Mouse (Mus musculus): ENCODE measurements around the gene Espl1. TPM values are rescaled to one million over a fixed set of nuclear protein-coding genes. Genes with fewer than 3 reads are reported as not detected.

Gene Espl1
- polyA plus RNA-seq, 1 experiment from 2014 or later, result 4.7 TPM

DNA sequence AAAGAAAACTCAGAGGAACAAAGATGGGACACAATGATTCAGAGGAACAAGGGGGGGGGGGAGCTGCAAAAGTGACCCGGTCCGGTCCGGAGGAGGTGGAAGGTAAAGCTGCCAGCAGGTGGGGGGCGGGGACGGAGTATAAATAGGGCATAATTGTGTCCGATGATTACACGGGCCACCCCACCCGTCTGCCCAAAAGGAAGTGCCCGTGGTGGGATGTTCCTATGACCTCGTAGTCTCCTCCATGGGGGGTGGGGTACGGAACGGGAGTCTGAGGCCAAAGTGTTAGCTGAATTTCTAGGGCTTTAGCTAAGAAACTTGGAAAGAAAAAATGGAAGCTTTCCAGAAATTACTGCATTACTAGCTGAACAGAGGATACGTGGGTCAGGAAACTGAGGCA is 73.9 kb downstream of the Espl1 start:
- ATAC-seq, result no peak
- H3K27ac ChIP-seq (ENCODE audit: low read length), result no peak overlapping the region
- 23% methylated on average over 13 of the region's 13 CpGs for WGBS
- no peak overlapping the region for H3K4me3 ChIP-seq (ENCODE audit: low read depth, low read length)
- no peak overlapping the region for H3K4me2 ChIP-seq (ENCODE audit: low read length)
- no peaks in the 10 kb centered on the region for H3K36me3 ChIP-seq (ENCODE audit: control insufficient read depth, insufficient read depth, low read length)
- H3K9me3 ChIP-seq (replicated peaks; ENCODE audit: control insufficient read depth, low read length, poor library complexity, severe bottlenecking), result no peaks in the 10 kb centered on the region
- peaks cover 5% of the 10 kb centered on the region; the same call in 1 of the 2 replicates for H3K4me1 ChIP-seq (ENCODE audit: control insufficient read depth, insufficient read depth, low read length)
- H3K9ac ChIP-seq (ENCODE audit: low read depth, low read length), result no peak overlapping the region
- peaks cover 11% of the 10 kb centered on the region for H3K27me3 ChIP-seq (ENCODE audit: control insufficient read depth, insufficient read depth, low read depth, low read length)

DNA sequence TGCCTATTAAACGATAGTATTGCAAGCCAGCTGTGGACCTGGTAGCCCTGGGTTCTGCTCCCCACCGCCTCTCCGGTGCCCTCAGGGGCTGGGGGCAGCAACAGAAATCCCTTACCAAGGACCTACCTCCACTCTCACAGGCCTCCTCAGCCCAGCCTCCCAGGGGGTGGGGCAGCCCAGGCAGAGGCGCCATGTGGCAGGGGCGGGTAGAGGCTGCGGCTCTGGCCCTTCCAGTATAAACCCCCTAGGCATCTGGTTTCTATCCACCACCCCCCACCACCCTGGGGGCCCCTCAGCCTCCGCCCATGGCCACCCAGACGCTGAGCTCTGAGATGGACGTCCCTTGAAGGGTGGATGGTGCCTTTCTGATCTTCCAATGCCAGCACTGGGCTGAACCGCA is 74.7 kb downstream of the Espl1 start:
- ATAC-seq, result no peak
- H3K9ac ChIP-seq (ENCODE audit: low read depth, low read length), result no peak overlapping the region
- WGBS, result 7% methylated on average over 10 of the region's 10 CpGs

More for the DNA sequence above, 74.7 kb downstream of the Espl1 start:
- Histone ChIP-seq H3K36me3 (ENCODE audit: control insufficient read depth, insufficient read depth, low read length) (no peaks in the 10 kb centered on the region), H3K4me2 (ENCODE audit: low read length) (no peak overlapping the region), H3K27ac (ENCODE audit: low read length) (no peak overlapping the region), H3K9me3 (replicated peaks; ENCODE audit: control insufficient read depth, low read length, poor library complexity, severe bottlenecking) (no peaks in the 10 kb centered on the region), H3K27me3 (ENCODE audit: control insufficient read depth, insufficient read depth, low read depth, low read length) (peaks cover 6% of the 10 kb centered on the region), H3K4me3 (ENCODE audit: low read depth, low read length) (no peak overlapping the region), H3K4me1 (ENCODE audit: control insufficient read depth, insufficient read depth, low read length) (peaks cover 5% of the 10 kb centered on the region; the same call in 1 of the 2 replicates)

Other genes with a start within 250 kb of the Espl1 start
- gene Eif4b, start 222.5 kb upstream of the Espl1 start, polyA plus RNA-seq (2015; fragmentation: Nextera tagmentation; extraction: Ambion mirVana), result 87.3 and 90.0 TPM in 2 replicates
- gene Tns2, start 195.9 kb upstream of the Espl1 start, polyA plus RNA-seq (2015; fragmentation: Nextera tagmentation; extraction: Ambion mirVana), result 7.4 and 9.4 TPM in 2 replicates
- 81.1 and 95.9 TPM in 2 replicates for gene Spryd3, start 160.0 kb upstream of the Espl1 start, polyA plus RNA-seq (2015; fragmentation: Nextera tagmentation; extraction: Ambion mirVana)
- gene Igfbp6, start 151.9 kb upstream of the Espl1 start, polyA plus RNA-seq (2015; fragmentation: Nextera tagmentation; extraction: Ambion mirVana), result 2.5 and 3.1 TPM in 2 replicates
- 0.21 TPM in 1 of 2 replicates, not detected in the other for gene Soat2, start 145.7 kb upstream of the Espl1 start, polyA plus RNA-seq (2015; fragmentation: Nextera tagmentation; extraction: Ambion mirVana)
- 54.0 and 59.2 TPM in 2 replicates for gene Zfp740, start 93.0 kb upstream of the Espl1 start, polyA plus RNA-seq (2015; fragmentation: Nextera tagmentation; extraction: Ambion mirVana)
- 33.1 and 33.2 TPM in 2 replicates for gene Csad, start 91.5 kb upstream of the Espl1 start, polyA plus RNA-seq (2015; fragmentation: Nextera tagmentation; extraction: Ambion mirVana)
- 0.43 and 0.80 TPM in 2 replicates for gene Itgb7, start 64.3 kb upstream of the Espl1 start, polyA plus RNA-seq (2015; fragmentation: Nextera tagmentation; extraction: Ambion mirVana)
- gene Rarg, start 38.7 kb upstream of the Espl1 start, polyA plus RNA-seq (2015; fragmentation: Nextera tagmentation; extraction: Ambion mirVana), result 4.1 and 6.0 TPM in 2 replicates
- not detected in 2 replicates for gene Gm9918, start 25.7 kb upstream of the Espl1 start, polyA plus RNA-seq (2015; fragmentation: Nextera tagmentation; extraction: Ambion mirVana)
- 58.7 and 59.8 TPM in 2 replicates for gene Mfsd5, start 16.8 kb upstream of the Espl1 start, polyA plus RNA-seq (2015; fragmentation: Nextera tagmentation; extraction: Ambion mirVana)
- 479 TPM in 2 replicates for gene Pfdn5, start 29.9 kb downstream of the Espl1 start, polyA plus RNA-seq (2015; fragmentation: Nextera tagmentation; extraction: Ambion mirVana)
- 89.1 and 91.2 TPM in 2 replicates for gene Myg1, start 35.4 kb downstream of the Espl1 start, polyA plus RNA-seq (2015; fragmentation: Nextera tagmentation; extraction: Ambion mirVana)
- gene Aaas, start 54.5 kb downstream of the Espl1 start, polyA plus RNA-seq (2015; fragmentation: Nextera tagmentation; extraction: Ambion mirVana), result 30.2 and 31.1 TPM in 2 replicates
- gene Sp7, start 70.9 kb downstream of the Espl1 start, polyA plus RNA-seq (2015; fragmentation: Nextera tagmentation; extraction: Ambion mirVana), result 0.40 and 0.55 TPM in 2 replicates
- 3.1 and 3.5 TPM in 2 replicates for gene Sp1, start 109.9 kb downstream of the Espl1 start, polyA plus RNA-seq (2015; fragmentation: Nextera tagmentation; extraction: Ambion mirVana)
- gene Amhr2, start 149.1 kb downstream of the Espl1 start, polyA plus RNA-seq (2015; fragmentation: Nextera tagmentation; extraction: Ambion mirVana), result 0.15 and 0.26 TPM in 2 replicates
- gene Prr13, start 162.8 kb downstream of the Espl1 start, polyA plus RNA-seq (2015; fragmentation: Nextera tagmentation; extraction: Ambion mirVana), result 106 and 109 TPM in 2 replicates
- 105 and 121 TPM in 2 replicates for gene Pcbp2, start 174.3 kb downstream of the Espl1 start, polyA plus RNA-seq (2015; fragmentation: Nextera tagmentation; extraction: Ambion mirVana)
- gene Gm10337, start 207.5 kb downstream of the Espl1 start, polyA plus RNA-seq (2015; fragmentation: Nextera tagmentation; extraction: Ambion mirVana), result 12.6 TPM in 1 of 2 replicates, not detected in the other
- 60.5 and 65.5 TPM in 2 replicates for gene Map3k12, start 220.8 kb downstream of the Espl1 start, polyA plus RNA-seq (2015; fragmentation: Nextera tagmentation; extraction: Ambion mirVana)
- gene Tarbp2, start 221.9 kb downstream of the Espl1 start, polyA plus RNA-seq (2015; fragmentation: Nextera tagmentation; extraction: Ambion mirVana), result 94.1 and 105 TPM in 2 replicates
- 1.4 and 2.2 TPM in 2 replicates for gene Npff, start 228.7 kb downstream of the Espl1 start, polyA plus RNA-seq (2015; fragmentation: Nextera tagmentation; extraction: Ambion mirVana)